17 mouse cellular contexts compared by ENCODE assay signal in the genomic region with DNA sequence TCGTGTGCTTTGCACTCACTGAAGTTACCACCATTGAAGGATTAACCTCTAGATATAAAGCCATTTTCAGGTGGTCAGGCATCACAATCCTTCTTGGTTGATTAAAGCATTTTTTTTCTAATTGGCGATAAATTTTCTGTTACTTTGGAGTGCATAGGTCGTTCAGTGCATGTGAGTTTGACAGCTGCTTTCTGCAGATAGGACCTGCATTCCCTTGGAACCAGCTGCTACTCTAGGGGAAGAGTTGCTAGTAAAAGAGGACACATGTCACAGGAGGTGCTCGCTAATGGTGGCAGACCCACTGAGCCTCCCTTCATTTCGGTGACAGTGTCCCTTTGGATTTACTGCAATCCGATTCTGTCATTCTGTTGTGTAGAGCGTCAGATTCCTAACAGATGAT. TPM values are rescaled to one million over a fixed set of nuclear protein-coding genes. Genes with fewer than 3 reads are reported as not detected.
DNase-seq lines count a peak whose midpoint lies in the region; ATAC-seq and TF ChIP-seq lines count a peak whose summit lies in the region.
"Had no signal": no experiment of that assay in that cellular context is flagged by ENCODE, and none has a peak within 500 bp of the region (broad histone marks: within the 10 kb centered on the region; RNA-seq: fewer than 3 reads in every experiment).

No protein-coding gene starts in this region.

- no peak overlapping the region for H3K4me3 ChIP-seq in heart, postnatal 0 days (ENCODE audit: low read depth, low read length)
- H3K4me3 ChIP-seq in intestine, embryonic 15.5 days (replicated peaks) = no peak overlapping the region
- H3K4me3 ChIP-seq: erythroblast, embryonic 14.5 days; gastrocnemius, adult 2 months; limb, embryonic 12.5 days; midbrain, embryonic 15.5 days; neural tube, embryonic 12.5 days had no signal

- no peak for TF ChIP-seq CTCF in heart, postnatal 0 days (IDR thresholded peaks at IDR 0.05; ENCODE audit: low read depth)

- H3K4me2 ChIP-seq in heart, postnatal 0 days (ENCODE audit: low read depth, low read length) = peak overlapping the region; percentile 34
- peak overlapping the region; percentile 16; the same call in 1 of the 2 replicates for H3K4me2 ChIP-seq in intestine, embryonic 15.5 days (replicated peaks)
- H3K4me2 ChIP-seq: limb, embryonic 12.5 days; midbrain, embryonic 15.5 days; neural tube, embryonic 12.5 days had no signal

- no peak overlapping the region for H3K9ac ChIP-seq in heart, postnatal 0 days (replicated peaks; ENCODE audit: low read depth, low read length)
- H3K9ac ChIP-seq in intestine, embryonic 15.5 days = no peak overlapping the region
- H3K9ac ChIP-seq: limb, embryonic 12.5 days; midbrain, embryonic 15.5 days; neural tube, embryonic 12.5 days had no signal

- H3K27me3 ChIP-seq in heart, postnatal 0 days (ENCODE audit: control insufficient read depth, insufficient read depth, low read length) = no peaks in the 10 kb centered on the region
- no peaks in the 10 kb centered on the region for H3K27me3 ChIP-seq in intestine, embryonic 15.5 days (replicated peaks)
- H3K27me3 ChIP-seq: limb, embryonic 12.5 days; midbrain, embryonic 15.5 days; neural tube, embryonic 12.5 days had no signal

- H3K9me3 ChIP-seq in heart, postnatal 0 days (replicated peaks; ENCODE audit: control insufficient read depth, low read length) = no peaks in the 10 kb centered on the region
- no peaks in the 10 kb centered on the region for H3K9me3 ChIP-seq in intestine, embryonic 15.5 days
- H3K9me3 ChIP-seq: limb, embryonic 12.5 days; midbrain, embryonic 15.5 days; neural tube, embryonic 12.5 days had no signal

- no peaks in the 10 kb centered on the region for H3K36me3 ChIP-seq in heart, postnatal 0 days (replicated peaks; ENCODE audit: control insufficient read depth, insufficient read depth, low read length)
- H3K36me3 ChIP-seq in intestine, embryonic 15.5 days = no peaks in the 10 kb centered on the region; the same call in 1 of the 2 replicates
- H3K36me3 ChIP-seq: limb, embryonic 12.5 days; midbrain, embryonic 15.5 days; neural tube, embryonic 12.5 days had no signal

- H3K4me1 ChIP-seq in heart, postnatal 0 days (ENCODE audit: control insufficient read depth, insufficient read depth) = peaks cover 9% of the 10 kb centered on the region
- H3K4me1 ChIP-seq in intestine, embryonic 15.5 days (replicated peaks) = no peaks in the 10 kb centered on the region
- H3K4me1 ChIP-seq: limb, embryonic 12.5 days; midbrain, embryonic 15.5 days; neural tube, embryonic 12.5 days had no signal

- DNase-seq in heart, postnatal 0 days (ENCODE audit: low spot score) = no peak
- DNase-seq in heart, adult 8-10 months (ENCODE audit: low spot score) = no peak
- DNase-seq in retina, postnatal 1 day = peak; percentile 16
- no peak for DNase-seq in retina, embryonic 14.5 days (ENCODE audit: low spot score)
- no peak for DNase-seq in adipocyte (ENCODE audit: low spot score)
- DNase-seq in thymus, postnatal 25 days = no peak
- DNase-seq: gastrocnemius, adult 2 months; lung, adult 2 months; spleen, adult 18-20 months had no signal

- no peak overlapping the region for H3K27ac ChIP-seq in heart, postnatal 0 days (ENCODE audit: low read depth)
- H3K27ac ChIP-seq in intestine, embryonic 15.5 days = no peak overlapping the region
- H3K27ac ChIP-seq: gastrocnemius, adult 2 months; limb, embryonic 12.5 days; macrophage; midbrain, embryonic 15.5 days; neural tube, embryonic 12.5 days had no signal

- WGBS in heart, postnatal 0 days = 53% methylated on average over 7 of the region's 7 CpGs
- WGBS in intestine, embryonic 15.5 days = 60% methylated on average over 7 of the region's 7 CpGs

- ATAC-seq in heart, postnatal 0 days (ENCODE audit: insufficient read depth, low read depth) = no peak
- ATAC-seq in intestine, embryonic 15.5 days = peak; percentile 59

- TF ChIP-seq EP300 in heart, postnatal 0 days (IDR thresholded peaks at IDR 0.05; ENCODE audit: low read depth) = no peak

RNA-seq across cellular contexts. Expression of a gene that starts 28.3 kb away (rescaled TPM):
- total RNA-seq in heart, postnatal 0 days (2014; rRNA removed; ENCODE audit: low replicate concordance) = 16.6 and 20.4 TPM in 2 replicates
- 3.6 and 3.7 TPM in 2 replicates for polyA plus RNA-seq in heart, postnatal 0 days (2015; fragmentation: Nextera tagmentation; extraction: Ambion mirVana)
- total RNA-seq in heart, adult 8-10 months (2022) = 1 to 10 TPM; 6.3 to 8.9 (median 7.6) TPM
- 9.7 and 9.9 TPM in 2 replicates for polyA plus RNA-seq in intestine, embryonic 15.5 days (2015; fragmentation: Nextera tagmentation; extraction: Ambion mirVana)

RNA-seq across cellular contexts. Expression of a gene that starts 46.2 kb away (rescaled TPM):
- total RNA-seq in heart, postnatal 0 days (2014; rRNA removed; ENCODE audit: low replicate concordance) = not detected in 2 replicates
- polyA plus RNA-seq in heart, postnatal 0 days (2015; fragmentation: Nextera tagmentation; extraction: Ambion mirVana) = not detected in 2 replicates
- not detected for total RNA-seq in heart, adult 8-10 months (2022)
- polyA plus RNA-seq in intestine, embryonic 15.5 days (2015; fragmentation: Nextera tagmentation; extraction: Ambion mirVana) = not detected in 2 replicates
- total RNA-seq: adrenal gland, adult 18-20 months; gastrocnemius, adult 2 months; layer of hippocampus, postnatal 36 days had no signal
- polyA plus RNA-seq: erythroblast, embryonic 14.5 days; limb, embryonic 12.5 days; lung, adult 2 months; macrophage; midbrain, embryonic 15.5 days; neural tube, embryonic 12.5 days had no signal
